Mouse (Mus musculus) brain, embryonic 14.5 days (tissue): ENCODE data around the gene Cxcr3.

Source experiments
- CTCF ChIP-seq: fragments of 200-500 bp; IDR thresholded peaks from 2 replicates; pipeline ENCODE4 v1.5.1; 2012; ENCODE audit warnings: inconsistent platforms, mild to moderate bottlenecking, moderate library complexity, borderline replicate concordance; ENCODE audit not compliant: insufficient read depth, insufficient read length; ENCODE audit errors: extremely low read depth
- POLR2A ChIP-seq: fragments of 200-500 bp; IDR thresholded peaks from 2 replicates; pipeline ENCODE4 v1.6.1; 2012; ENCODE audit warnings: mild to moderate bottlenecking, inconsistent platforms, borderline replicate concordance; ENCODE audit not compliant: poor library complexity, insufficient read depth, insufficient read length, severe bottlenecking; ENCODE audit errors: extremely low read depth

- no peak for TF ChIP-seq CTCF
- no peak for TF ChIP-seq POLR2A
Measured at GRCm38 (mm10) chrX:101730010-101730409, 4.1 kb downstream of the Cxcr3 start.
